8 mouse cellular contexts compared by ENCODE assay signal in the genomic region with DNA sequence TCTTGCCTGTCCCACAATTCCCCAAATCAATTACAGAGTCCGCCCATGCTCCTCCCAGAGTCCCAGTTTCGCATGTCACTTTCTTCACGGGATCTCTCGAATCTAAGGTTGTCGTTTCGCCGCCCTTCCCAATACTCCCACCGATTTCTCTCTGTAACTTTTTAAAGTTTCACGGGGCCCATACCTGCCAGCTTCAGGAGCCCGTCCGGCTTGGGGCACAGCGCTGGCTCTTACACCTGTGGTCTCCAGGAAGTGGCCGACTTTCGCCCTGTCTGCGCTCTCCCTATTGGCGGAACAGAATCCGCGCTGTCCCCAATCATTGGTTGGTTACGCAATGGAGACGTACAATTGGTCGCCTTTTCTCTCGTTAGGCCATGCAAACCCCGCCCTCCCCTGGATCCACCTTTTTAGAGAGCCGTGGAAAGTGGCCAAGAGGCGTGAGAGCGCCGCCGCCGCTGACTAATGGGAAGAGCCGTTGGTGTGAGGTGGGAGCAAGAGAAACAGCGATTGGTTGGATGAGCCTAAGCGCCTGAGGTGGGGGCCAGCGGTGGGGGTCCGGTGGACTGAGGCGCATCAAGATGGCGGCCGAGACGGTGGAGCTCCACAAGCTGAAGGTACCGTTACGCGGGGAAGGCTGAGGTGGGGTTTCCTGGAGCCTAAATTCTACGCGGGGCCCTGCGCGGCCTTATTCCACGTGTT. TPM values are rescaled to one million over a fixed set of nuclear protein-coding genes. Genes with fewer than 3 reads are reported as not detected.
DNase-seq lines count a peak whose midpoint lies in the region; ATAC-seq lines count a peak whose summit lies in the region.

Gene Ormdl2, minus strand, starts transcription at position 288 of the 699 bp plus-strand sequence.

- H3K9me3 ChIP-seq in hindbrain, embryonic 16.5 days (ENCODE audit: control insufficient read depth, low read length), result no peaks in the 10 kb centered on the region

- peaks cover 12% of the 10 kb centered on the region for H3K4me1 ChIP-seq in hindbrain, embryonic 16.5 days (ENCODE audit: control insufficient read depth, insufficient read depth, low read depth, low read length)

- peak; percentile 98 for DNase-seq in WW6 (ENCODE audit: low read depth, low spot score)
- peak; percentile 99 for DNase-seq in cerebellum, postnatal 4 days (ENCODE audit: low spot score in 2 of 2)
- DNase-seq in gastrocnemius, adult 18-20 months (ENCODE audit: low spot score), result peak; percentile 100
- DNase-seq in left cerebral cortex, adult 18-20 months (ENCODE audit: low spot score in 2 of 2), result peak; percentile 99
- DNase-seq in right cerebral cortex, adult 18-20 months, result peak; percentile 99
- peak; percentile 89 for DNase-seq in urinary bladder, postnatal 10 days (ENCODE audit: low spot score)

- under 1% methylated on average over 46 of the region's 46 CpGs for WGBS in hindbrain, embryonic 16.5 days
- WGBS in macrophage (ENCODE audit: missing documents), result 1% methylated on average over 46 of the region's 46 CpGs

- H3K27me3 ChIP-seq in hindbrain, embryonic 16.5 days (replicated peaks; ENCODE audit: control insufficient read depth, insufficient read depth, low read length), result no peaks in the 10 kb centered on the region

- peak within 1 kb of the TSS; percentile 90 for H3K4me2 ChIP-seq in hindbrain, embryonic 16.5 days (ENCODE audit: low read length)

- peak within 1 kb of the TSS; percentile 66 for H3K27ac ChIP-seq in hindbrain, embryonic 16.5 days (ENCODE audit: low read depth, low read length)
- H3K27ac ChIP-seq in macrophage, result peak within 1 kb of the TSS; percentile 70

- peaks cover 65% of the 10 kb centered on the region for H3K79me2 ChIP-seq in macrophage (ENCODE audit: inconsistent target)

- peak; percentile 100 for ATAC-seq in hindbrain, embryonic 16.5 days

- H3K9ac ChIP-seq in hindbrain, embryonic 16.5 days (ENCODE audit: low read depth, low read length), result peak within 1 kb of the TSS; percentile 88

- H3K36me3 ChIP-seq in hindbrain, embryonic 16.5 days (ENCODE audit: control insufficient read depth, insufficient read depth, low read length), result peaks cover 21% of the 10 kb centered on the region
- H3K36me3 ChIP-seq in macrophage (ENCODE audit: inconsistent target), result peaks cover 33% of the 10 kb centered on the region

- peak within 1 kb of the TSS; percentile 86 for H3K4me3 ChIP-seq in hindbrain, embryonic 16.5 days (ENCODE audit: low read length)
- H3K4me3 ChIP-seq in macrophage (ENCODE audit: inconsistent target), result peak within 1 kb of the TSS; percentile 83

RNA-seq across cellular contexts. Expression of gene Ormdl2, which starts in this region (rescaled TPM):
- total RNA-seq in gastrocnemius, adult 18-20 months (2021), result 1 to 10 TPM; 3.1 to 3.8 TPM
- polyA plus RNA-seq in hindbrain, embryonic 16.5 days (2015; fragmentation: Nextera tagmentation; extraction: Ambion mirVana), result 23.6 and 27.6 TPM in 2 replicates
- 1 to 10 TPM; 8.0 to 8.6 TPM for total RNA-seq in left cerebral cortex, adult 18-20 months (2021)
- total RNA-seq in macrophage (2018; cell fraction: chromatin; rRNA removed), result 1 to 10 TPM in 23 of 26 experiments, under 1 TPM in 1, not detected in 2; 0.94 to 7.5 (median 3.1) TPM
- total RNA-seq in macrophage (2018; cell fraction: cytosol; rRNA removed), result 10 to 100 TPM; 32.9 to 58.4 (median 49.3) TPM
- 10 to 100 TPM in 25 of 26 experiments, 1 to 10 TPM in 1; 9.4 to 76.9 (median 21.9) TPM for total RNA-seq in macrophage (2018; cell fraction: nucleus; rRNA removed)
- polyA plus RNA-seq in macrophage (2018), result 42.2 to 61.4 TPM (median 59.0 TPM) in 3 replicates

Comparison
In these comparisons a context has a peak if more than half of its experiments do, and no peak if none do; other contexts are left out.
1. Peak in every context shown above with its lines: DNase-seq, ATAC-seq, H3K4me3 ChIP-seq and H3K27ac ChIP-seq.